In the genomic region with DNA sequence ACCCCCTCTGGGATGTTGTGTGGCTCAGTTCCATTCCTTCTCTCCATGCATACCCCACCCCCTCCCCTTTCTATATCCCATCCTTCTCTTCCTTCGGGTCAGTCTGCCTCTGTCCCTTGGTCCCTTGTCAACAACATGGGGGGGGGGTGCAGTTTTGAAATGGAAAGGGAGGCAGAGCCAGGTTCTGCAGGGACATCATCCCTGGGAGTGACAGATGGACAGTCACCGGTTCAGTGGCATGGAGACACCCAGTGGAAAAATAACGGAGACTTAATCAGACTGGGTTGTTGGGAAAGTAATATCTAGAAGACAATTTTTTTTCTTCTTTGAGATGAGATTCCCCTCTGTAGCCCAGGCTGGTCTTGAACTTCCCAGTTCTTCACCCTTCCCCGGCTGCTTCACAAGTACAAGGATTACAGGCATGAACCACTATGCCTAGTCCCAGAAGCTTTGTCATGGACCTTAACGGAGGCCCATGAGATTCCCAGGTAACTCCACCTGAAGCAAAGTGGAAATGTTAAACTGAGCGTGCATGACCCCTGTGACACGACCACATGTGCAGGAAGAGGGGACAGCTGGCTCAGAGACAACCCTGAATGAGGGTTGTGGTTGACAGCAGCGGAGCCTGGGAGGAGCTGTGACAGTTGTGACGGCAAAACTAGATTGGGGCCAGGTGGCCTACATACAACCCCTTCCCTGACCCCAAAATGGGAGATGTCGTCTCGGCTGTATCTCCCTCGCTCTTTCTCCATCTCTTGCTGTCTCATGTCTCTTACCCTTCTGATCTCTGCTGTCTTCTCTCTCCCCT, we compare ENCODE assay signal across 8 mouse cellular contexts. TPM values are rescaled to one million over a fixed set of nuclear protein-coding genes. Genes with fewer than 3 reads are reported as not detected.
DNase-seq lines count a peak whose midpoint lies in the region; ATAC-seq and TF ChIP-seq lines count a peak whose summit lies in the region.
"Had no signal": no experiment of that assay in that cellular context is flagged by ENCODE, and none has a peak within 500 bp of the region (broad histone marks: within the 10 kb centered on the region; RNA-seq: fewer than 3 reads in every experiment).

No protein-coding gene starts in this region.

- WGBS in lung, embryonic 16.5 days = 27% methylated on average over 12 of the region's 12 CpGs
- WGBS in embryonic facial prominence, embryonic 12.5 days = 13% methylated on average over 12 of the region's 12 CpGs
- 15% methylated on average over 12 of the region's 12 CpGs for WGBS in limb, embryonic 11.5 days
- WGBS in thymus, adult 2 months = 7% methylated on average over 12 of the region's 12 CpGs

- no peak for DNase-seq in lung, postnatal 10 days
- peak; percentile 28 for DNase-seq in limb, embryonic 11.5 days (ENCODE audit: low spot score)
- peak; percentile 81 for DNase-seq in thymus, adult 2 months
- no peak for DNase-seq in right cerebral cortex, adult 2 months (ENCODE audit: low spot score in 2 of 2)

- 0 out of 2 replicates have a peak, but pooled peaks cover 3% of the 10 kb centered on the region for H3K36me3 ChIP-seq in lung, embryonic 16.5 days (ENCODE audit: control insufficient read depth, insufficient read depth, low read length)
- no peaks in the 10 kb centered on the region for H3K36me3 ChIP-seq in embryonic facial prominence, embryonic 12.5 days
- no peaks in the 10 kb centered on the region for H3K36me3 ChIP-seq in limb, embryonic 11.5 days (ENCODE audit: control insufficient read depth, insufficient read depth, low read length)
- no peaks in the 10 kb centered on the region for H3K36me3 ChIP-seq in thymus, adult 2 months (ENCODE audit: control insufficient read depth, insufficient read depth, low read length)

- no peaks in the 10 kb centered on the region for H3K9me3 ChIP-seq in lung, embryonic 16.5 days (ENCODE audit: control insufficient read depth, low read length)
- H3K9me3 ChIP-seq in embryonic facial prominence, embryonic 12.5 days = no peaks in the 10 kb centered on the region
- no peaks in the 10 kb centered on the region for H3K9me3 ChIP-seq in limb, embryonic 11.5 days (ENCODE audit: control insufficient read depth, low read length)

- no peak for TF ChIP-seq CTCF in thymus, adult 2 months (IDR thresholded peaks at IDR 0.05; ENCODE audit: borderline replicate concordance, control insufficient read depth, extremely low read depth, insufficient read depth, low read length, poor library complexity)

- peak; percentile 72 for TF ChIP-seq POLR2A in thymus, adult 2 months (IDR thresholded peaks at IDR 0.05; ENCODE audit: control insufficient read depth, extremely low read depth, insufficient read depth, low read length, poor library complexity)

- no peak for ATAC-seq in lung, embryonic 16.5 days (ENCODE audit: low read depth)
- ATAC-seq in embryonic facial prominence, embryonic 12.5 days (ENCODE audit: insufficient number of reproducible peaks, insufficient read depth, low FRiP score, low TSS enrichment) = no peak
- ATAC-seq in limb, embryonic 11.5 days (ENCODE audit: insufficient number of reproducible peaks, low FRiP score, low TSS enrichment, low read depth) = no peak
- ATAC-seq in granulocyte monocyte progenitor cell, adult 5-6 weeks (replicated peaks; ENCODE audit: poor library complexity, severe bottlenecking) = no peak

- H3K4me1 ChIP-seq in lung, embryonic 16.5 days (replicated peaks; ENCODE audit: control insufficient read depth, insufficient read depth, low read length) = peaks cover 32% of the 10 kb centered on the region
- H3K4me1 ChIP-seq in embryonic facial prominence, embryonic 12.5 days = peaks cover 46% of the 10 kb centered on the region
- peaks cover 31% of the 10 kb centered on the region for H3K4me1 ChIP-seq in limb, embryonic 11.5 days (ENCODE audit: control insufficient read depth, insufficient read depth, low read length)
- peaks cover 40% of the 10 kb centered on the region for H3K4me1 ChIP-seq in thymus, adult 2 months (replicated peaks; ENCODE audit: control insufficient read depth, insufficient read depth, low read length)

- H3K4me3 ChIP-seq in lung, embryonic 16.5 days (ENCODE audit: low read length) = peak overlapping the region; percentile 17; the same call in 1 of the 2 replicates
- H3K4me3 ChIP-seq in embryonic facial prominence, embryonic 12.5 days = peak overlapping the region; percentile 68; the same call in 1 of the 2 replicates
- 0 out of 2 replicates have a peak overlapping the region, but pooled peaks have one; percentile 20 for H3K4me3 ChIP-seq in limb, embryonic 11.5 days (ENCODE audit: low read depth, low read length)
- H3K4me3 ChIP-seq in thymus, adult 2 months (ENCODE audit: control insufficient read depth, insufficient read depth, low read length) = peak overlapping the region; percentile 97

- H3K27ac ChIP-seq in lung, embryonic 16.5 days (ENCODE audit: low read length) = no peak overlapping the region
- H3K27ac ChIP-seq in embryonic facial prominence, embryonic 12.5 days = no peak overlapping the region
- H3K27ac ChIP-seq in limb, embryonic 11.5 days (replicated peaks; ENCODE audit: low read depth, low read length) = no peak overlapping the region
- peak overlapping the region; percentile 95 for H3K27ac ChIP-seq in thymus, adult 2 months (ENCODE audit: control insufficient read depth, insufficient read depth, low read length)

- peaks cover 53% of the 10 kb centered on the region for H3K27me3 ChIP-seq in lung, embryonic 16.5 days (ENCODE audit: control insufficient read depth, insufficient read depth, low read depth, low read length)
- peaks cover 44% of the 10 kb centered on the region for H3K27me3 ChIP-seq in embryonic facial prominence, embryonic 12.5 days
- H3K27me3 ChIP-seq in limb, embryonic 11.5 days (ENCODE audit: control insufficient read depth, insufficient read depth, low read length) = peaks cover 31% of the 10 kb centered on the region
- no peaks in the 10 kb centered on the region for H3K27me3 ChIP-seq in thymus, adult 2 months (ENCODE audit: control insufficient read depth, insufficient read depth, low read length)

- no peak overlapping the region for H3K9ac ChIP-seq in lung, embryonic 16.5 days (ENCODE audit: low read length)
- H3K9ac ChIP-seq in embryonic facial prominence, embryonic 12.5 days = no peak overlapping the region
- no peak overlapping the region for H3K9ac ChIP-seq in limb, embryonic 11.5 days (ENCODE audit: low read length)

- H3K4me2 ChIP-seq in lung, embryonic 16.5 days (ENCODE audit: low read depth, low read length) = peak overlapping the region; percentile 41
- peak overlapping the region; percentile 78 for H3K4me2 ChIP-seq in embryonic facial prominence, embryonic 12.5 days (replicated peaks)
- H3K4me2 ChIP-seq in limb, embryonic 11.5 days (ENCODE audit: low read depth, severe bottlenecking) = peak overlapping the region; percentile 35; the same call in 1 of the 2 replicates

RNA-seq across cellular contexts. Expression of a gene that starts 0.7 kb away (rescaled TPM):
- 0.13 and 0.53 TPM in 2 replicates for polyA plus RNA-seq in lung, embryonic 16.5 days (2015; fragmentation: Nextera tagmentation; extraction: Ambion mirVana)
- polyA plus RNA-seq in embryonic facial prominence, embryonic 12.5 days (2016; fragmentation: Nextera tagmentation; extraction: Ambion mirVana) = 0.52 and 0.56 TPM in 2 replicates
- 0.17 and 0.20 TPM in 2 replicates for polyA plus RNA-seq in limb, embryonic 11.5 days (2014; fragmentation: Nextera tagmentation; extraction: Ambion mirVana)
- 361 and 385 TPM in 2 replicates for polyA plus RNA-seq in thymus, adult 2 months (2012; rRNA removed)
- total RNA-seq in granulocyte monocyte progenitor cell, adult 5-6 weeks (2014; fragmentation: Nextera tagmentation) = 0.88 TPM in 1 of 2 replicates, not detected in the other
- not detected in 2 replicates for total RNA-seq in granulocyte monocyte progenitor cell, adult 5-6 weeks (2017)
- total RNA-seq: neutrophil, adult 5-6 weeks had no signal

RNA-seq across cellular contexts. Expression of a gene that starts 1.7 kb away (rescaled TPM):
- polyA plus RNA-seq in lung, embryonic 16.5 days (2015; fragmentation: Nextera tagmentation; extraction: Ambion mirVana) = 21.0 and 23.9 TPM in 2 replicates
- 18.0 and 18.8 TPM in 2 replicates for polyA plus RNA-seq in embryonic facial prominence, embryonic 12.5 days (2016; fragmentation: Nextera tagmentation; extraction: Ambion mirVana)
- 24.8 and 26.1 TPM in 2 replicates for polyA plus RNA-seq in limb, embryonic 11.5 days (2014; fragmentation: Nextera tagmentation; extraction: Ambion mirVana)
- 116 and 120 TPM in 2 replicates for polyA plus RNA-seq in thymus, adult 2 months (2012; rRNA removed)
- 41.9 and 45.1 TPM in 2 replicates for total RNA-seq in granulocyte monocyte progenitor cell, adult 5-6 weeks (2014; fragmentation: Nextera tagmentation)
- total RNA-seq in granulocyte monocyte progenitor cell, adult 5-6 weeks (2017) = 20.4 and 23.3 TPM in 2 replicates

RNA-seq across cellular contexts. Expression of a gene that starts 14.2 kb away (rescaled TPM):
- 3.8 and 4.7 TPM in 2 replicates for polyA plus RNA-seq in lung, embryonic 16.5 days (2015; fragmentation: Nextera tagmentation; extraction: Ambion mirVana)
- 7.0 and 10.1 TPM in 2 replicates for polyA plus RNA-seq in embryonic facial prominence, embryonic 12.5 days (2016; fragmentation: Nextera tagmentation; extraction: Ambion mirVana)
- 2.8 and 3.5 TPM in 2 replicates for polyA plus RNA-seq in limb, embryonic 11.5 days (2014; fragmentation: Nextera tagmentation; extraction: Ambion mirVana)
- polyA plus RNA-seq in thymus, adult 2 months (2012; rRNA removed) = 13.0 and 16.0 TPM in 2 replicates
- 2.1 TPM in 1 of 2 replicates, not detected in the other for total RNA-seq in granulocyte monocyte progenitor cell, adult 5-6 weeks (2014; fragmentation: Nextera tagmentation)
- not detected in 2 replicates for total RNA-seq in granulocyte monocyte progenitor cell, adult 5-6 weeks (2017)

RNA-seq across cellular contexts. Expression of a gene that starts 14.6 kb away (rescaled TPM):
- 15.2 and 17.5 TPM in 2 replicates for polyA plus RNA-seq in lung, embryonic 16.5 days (2015; fragmentation: Nextera tagmentation; extraction: Ambion mirVana)
- 16.6 and 16.8 TPM in 2 replicates for polyA plus RNA-seq in embryonic facial prominence, embryonic 12.5 days (2016; fragmentation: Nextera tagmentation; extraction: Ambion mirVana)
- 13.1 and 19.3 TPM in 2 replicates for polyA plus RNA-seq in limb, embryonic 11.5 days (2014; fragmentation: Nextera tagmentation; extraction: Ambion mirVana)
- polyA plus RNA-seq in thymus, adult 2 months (2012; rRNA removed) = 3.4 and 5.8 TPM in 2 replicates
- total RNA-seq in granulocyte monocyte progenitor cell, adult 5-6 weeks (2014; fragmentation: Nextera tagmentation) = 2.9 and 10.3 TPM in 2 replicates
- 12.4 and 21.8 TPM in 2 replicates for total RNA-seq in granulocyte monocyte progenitor cell, adult 5-6 weeks (2017)

RNA-seq across cellular contexts. Expression of a gene that starts 16.9 kb away (rescaled TPM):
- polyA plus RNA-seq in lung, embryonic 16.5 days (2015; fragmentation: Nextera tagmentation; extraction: Ambion mirVana) = 77.5 and 80.0 TPM in 2 replicates
- 110 TPM in 2 replicates for polyA plus RNA-seq in embryonic facial prominence, embryonic 12.5 days (2016; fragmentation: Nextera tagmentation; extraction: Ambion mirVana)
- polyA plus RNA-seq in limb, embryonic 11.5 days (2014; fragmentation: Nextera tagmentation; extraction: Ambion mirVana) = 63.4 and 71.4 TPM in 2 replicates
- polyA plus RNA-seq in thymus, adult 2 months (2012; rRNA removed) = 160 and 169 TPM in 2 replicates
- total RNA-seq in granulocyte monocyte progenitor cell, adult 5-6 weeks (2014; fragmentation: Nextera tagmentation) = 38.3 and 42.5 TPM in 2 replicates
- 31.9 and 44.6 TPM in 2 replicates for total RNA-seq in granulocyte monocyte progenitor cell, adult 5-6 weeks (2017)

Comparison
In these comparisons a context has a peak if more than half of its experiments do, and no peak if none do; other contexts are left out.
1. H3K4me3 ChIP-seq: peak in every context shown above with its lines; median percentile 97 in thymus, adult 2 months; 68 in embryonic facial prominence, embryonic 12.5 days; 20 in limb, embryonic 11.5 days; 17 in lung, embryonic 16.5 days.
2. DNase-seq: peak in limb, embryonic 11.5 days (single experiment) and thymus, adult 2 months (single experiment); none in lung, postnatal 10 days (single experiment) and right cerebral cortex, adult 2 months (0 of 2).
3. RNA of a gene that starts 0.7 kb away (polyA plus RNA-seq): 361 to 385 TPM in thymus, adult 2 months; 0.52 to 0.56 TPM in embryonic facial prominence, embryonic 12.5 days, 0.17 to 0.20 TPM in limb, embryonic 11.5 days and 0.13 to 0.53 TPM in lung, embryonic 16.5 days; every median in the first group is over 100 times any median in the second.
4. Peak in every context shown above with its lines, with median percentiles within 50 percentile points of each other: H3K4me2 ChIP-seq.